In genomic region chr11:101725043-101725442, GRCm38 (mm10) we compare ENCODE assay signal across 28 mouse cellular contexts. TPM values are rescaled to one million over a fixed set of nuclear protein-coding genes. Genes with fewer than 3 reads are reported as not detected.
DNase-seq lines count a peak whose midpoint lies in the region; ATAC-seq and TF ChIP-seq lines count a peak whose summit lies in the region.
"Had no signal": no experiment of that assay in that cellular context is flagged by ENCODE, and none has a peak within 500 bp of the region (broad histone marks: within the 10 kb centered on the region; RNA-seq: fewer than 3 reads in every experiment).

No protein-coding gene starts in this region.

- H3K4me2 ChIP-seq in forebrain, embryonic 15.5 days (replicated peaks), result no peak overlapping the region
- H3K4me2 ChIP-seq: embryonic facial prominence, embryonic 12.5 days; forebrain, embryonic 13.5 days; heart, embryonic 12.5 days; heart, embryonic 15.5 days; hindbrain, embryonic 13.5 days; intestine, embryonic 15.5 days had no signal

- DNase-seq in forebrain, embryonic 10.5 days (ENCODE audit: extremely low spot score, low spot score), result no peak
- peak; percentile 58 for DNase-seq in 3T3-L1 (ENCODE audit: low read depth, low spot score)
- no peak for DNase-seq in MEL (ENCODE audit: low read depth, low spot score)
- DNase-seq in brain, adult 2 months (ENCODE audit: low read depth, low spot score), result peak; percentile 13
- no peak for DNase-seq in frontal cortex, postnatal 10 days (ENCODE audit: low spot score in 2 of 2)
- DNase-seq in T-cell, adult 2 months (ENCODE audit: low spot score), result no peak
- DNase-seq: adrenal gland, postnatal 10 days; adrenal gland, postnatal 36 days; cerebellum, adult 18-20 months; cerebellum, adult 9-10 months; cerebellum, postnatal 14 days; forebrain, postnatal 0 days; gastrocnemius, postnatal 25 days; heart, adult 18-20 months; heart, postnatal 10 days; heart, postnatal 36 days; kidney, adult 11 months had no signal

- no peaks in the 10 kb centered on the region for H3K27me3 ChIP-seq in forebrain, embryonic 15.5 days
- no peaks in the 10 kb centered on the region for H3K27me3 ChIP-seq in forebrain, embryonic 10.5 days (ENCODE audit: poor library complexity, severe bottlenecking)
- H3K27me3 ChIP-seq in MEL (ENCODE audit: control insufficient read depth in 1 of 2, insufficient read depth in 2 of 2, low read length in 2 of 2), result peaks cover 15 to 22% of the 10 kb centered on the region in 2 experiments
- H3K27me3 ChIP-seq: embryonic facial prominence, embryonic 12.5 days; forebrain, embryonic 13.5 days; heart, embryonic 12.5 days; heart, embryonic 15.5 days; hindbrain, embryonic 13.5 days; intestine, embryonic 15.5 days had no signal

- H3K9ac ChIP-seq in forebrain, embryonic 15.5 days (replicated peaks), result no peak overlapping the region
- H3K9ac ChIP-seq in MEL (ENCODE audit: control insufficient read depth, low read depth, low read length, poor library complexity, severe bottlenecking), result no peak overlapping the region
- H3K9ac ChIP-seq: embryonic facial prominence, embryonic 12.5 days; forebrain, embryonic 13.5 days; forebrain, postnatal 0 days; heart, embryonic 12.5 days; heart, embryonic 15.5 days; hindbrain, embryonic 13.5 days; intestine, embryonic 15.5 days had no signal

- WGBS in forebrain, embryonic 15.5 days, result 69% methylated on average over 8 of the region's 8 CpGs
- 84% methylated on average over 8 of the region's 8 CpGs for WGBS in forebrain, embryonic 10.5 days

- ATAC-seq in forebrain, embryonic 15.5 days (replicated peaks), result no peak
- ATAC-seq: activated CD4-positive, CD25-positive, alpha-beta regulatory T cell, adult 4 months; forebrain, embryonic 13.5 days; forebrain, postnatal 0 days; hindbrain, embryonic 16.5 days; intestine, embryonic 15.5 days had no signal

- TF ChIP-seq EP300 in MEL (IDR thresholded peaks at IDR 0.05; ENCODE audit: low read depth in 1 of 2, low read length in 2 of 2), result no peak

- peaks cover 18% of the 10 kb centered on the region for H3K4me1 ChIP-seq in forebrain, embryonic 15.5 days
- H3K4me1 ChIP-seq in forebrain, embryonic 10.5 days, result peaks cover 9% of the 10 kb centered on the region
- no peaks in the 10 kb centered on the region for H3K4me1 ChIP-seq in MEL (ENCODE audit: control insufficient read depth in 1 of 2, insufficient read depth in 2 of 2, low read length in 2 of 2)
- H3K4me1 ChIP-seq: embryonic facial prominence, embryonic 12.5 days; heart, embryonic 12.5 days; heart, embryonic 15.5 days; intestine, embryonic 15.5 days had no signal

- no peak for TF ChIP-seq POLR2A in MEL (IDR thresholded peaks at IDR 0.05; ENCODE audit: control insufficient read depth in 1 of 2, insufficient read depth in 1 of 2, low read depth in 1 of 2, low read length in 2 of 2, poor library complexity in 1 of 2)

- TF ChIP-seq RAD21 in MEL (IDR thresholded peaks at IDR 0.05; ENCODE audit: low read depth, low read length), result no peak

- H3K79me2 ChIP-seq in MEL (ENCODE audit: control insufficient read depth, insufficient read depth, low read length, poor library complexity), result no peaks in the 10 kb centered on the region

- H3K36me3 ChIP-seq in forebrain, embryonic 15.5 days, result no peaks in the 10 kb centered on the region
- no peaks in the 10 kb centered on the region for H3K36me3 ChIP-seq in forebrain, embryonic 10.5 days (replicated peaks)
- no peaks in the 10 kb centered on the region for H3K36me3 ChIP-seq in MEL (ENCODE audit: control insufficient read depth in 1 of 2, insufficient read depth in 2 of 2, low read length in 2 of 2)
- H3K36me3 ChIP-seq: embryonic facial prominence, embryonic 12.5 days; heart, embryonic 12.5 days; heart, embryonic 15.5 days; hindbrain, embryonic 10.5 days; hindbrain, embryonic 13.5 days; intestine, embryonic 15.5 days had no signal

- no peak for TF ChIP-seq CTCF in MEL (IDR thresholded peaks at IDR 0.05 in 2 of 3, conservative IDR thresholded peaks at IDR 0.05 in 1 of 3; ENCODE audit: control insufficient read depth in 1 of 3, insufficient read depth in 1 of 3, low read depth in 2 of 3, low read length in 3 of 3, poor library complexity in 1 of 3, severe bottlenecking in 1 of 3)

- no peaks in the 10 kb centered on the region for H3K9me3 ChIP-seq in forebrain, embryonic 15.5 days
- H3K9me3 ChIP-seq in forebrain, embryonic 10.5 days, result no peaks in the 10 kb centered on the region
- H3K9me3 ChIP-seq in MEL (replicated peaks; ENCODE audit: insufficient read depth, low read length), result no peaks in the 10 kb centered on the region
- H3K9me3 ChIP-seq: embryonic facial prominence, embryonic 12.5 days; forebrain, embryonic 13.5 days; heart, embryonic 12.5 days; heart, embryonic 15.5 days; hindbrain, embryonic 10.5 days; hindbrain, embryonic 13.5 days; intestine, embryonic 15.5 days had no signal

- H3K4me3 ChIP-seq in forebrain, embryonic 15.5 days, result no peak overlapping the region
- H3K4me3 ChIP-seq in forebrain, embryonic 10.5 days, result no peak overlapping the region
- H3K4me3 ChIP-seq in MEL (ENCODE audit: control insufficient read depth in 1 of 2, insufficient read depth in 1 of 2, low read depth in 2 of 2, low read length in 2 of 2), result no peak overlapping the region
- H3K4me3 ChIP-seq: embryonic facial prominence, embryonic 12.5 days; erythroblast, embryonic 14.5 days; forebrain, embryonic 13.5 days; heart, embryonic 12.5 days; heart, embryonic 15.5 days; hindbrain, embryonic 10.5 days; hindbrain, embryonic 13.5 days; intestine, embryonic 15.5 days had no signal

- H3K27ac ChIP-seq in forebrain, embryonic 15.5 days (replicated peaks), result 0 out of 2 replicates have a peak overlapping the region, but pooled peaks have one; percentile 0
- no peak overlapping the region for H3K27ac ChIP-seq in forebrain, embryonic 10.5 days
- no peak overlapping the region for H3K27ac ChIP-seq in MEL (ENCODE audit: control insufficient read depth, low read depth, low read length)
- H3K27ac ChIP-seq: embryonic facial prominence, embryonic 12.5 days; forebrain, embryonic 13.5 days; heart, embryonic 15.5 days; hindbrain, embryonic 10.5 days; hindbrain, embryonic 13.5 days; intestine, embryonic 15.5 days had no signal

TF ChIP-seq in MEL, 35 proteins besides CTCF, POLR2A, EP300 and RAD21:
- TF ChIP-seq NRF1 (IDR thresholded peaks at IDR 0.05; ENCODE audit: insufficient read depth, low read depth, low read length, poor library complexity, severe bottlenecking) (no peak), ZNF384 (IDR thresholded peaks at IDR 0.05; ENCODE audit: low read depth, low read length) (0 out of 2 replicates have a peak, but pooled peaks have one; percentile 34)
TF ChIP-seq in MEL: peak in this region for 1.

RNA-seq across cellular contexts. Expression of gene Dhx8, which starts 7.7 kb away (rescaled TPM):
- 39.3 and 40.0 TPM in 2 replicates for polyA plus RNA-seq in forebrain, embryonic 15.5 days (2015; fragmentation: Nextera tagmentation; extraction: Ambion mirVana)
- 44.7 and 51.2 TPM in 2 replicates for polyA plus RNA-seq in forebrain, embryonic 10.5 days (2016; fragmentation: Nextera tagmentation; extraction: Ambion mirVana)
- total RNA-seq in MEL (2012; rRNA removed), result 33.1 and 34.3 TPM in 2 replicates
- polyA plus RNA-seq in MEL (2012; ENCODE audit: insufficient read depth in 1 of 2, insufficient read length in 2 of 2, low read depth in 1 of 2, low replicate concordance in 2 of 2, missing spikeins in 1 of 2), result 10 to 100 TPM in 1 of 2 experiments, not detected in 1; 44.7 TPM

RNA-seq across cellular contexts. Expression of gene Arl4d, which starts 59.7 kb away (rescaled TPM):
- 45.8 TPM in 2 replicates for polyA plus RNA-seq in forebrain, embryonic 15.5 days (2015; fragmentation: Nextera tagmentation; extraction: Ambion mirVana)
- 2.4 and 3.1 TPM in 2 replicates for polyA plus RNA-seq in forebrain, embryonic 10.5 days (2016; fragmentation: Nextera tagmentation; extraction: Ambion mirVana)
- total RNA-seq in MEL (2012; rRNA removed), result 0.23 and 0.33 TPM in 2 replicates
- under 1 TPM in 1 of 2 experiments, not detected in 1; 0.17 TPM for polyA plus RNA-seq in MEL (2012; ENCODE audit: insufficient read depth in 1 of 2, insufficient read length in 2 of 2, low read depth in 1 of 2, low replicate concordance in 2 of 2, missing spikeins in 1 of 2)

Comparison
In these comparisons a context has a peak if more than half of its experiments do, and no peak if none do; other contexts are left out.
1. RNA of gene Arl4d, which starts 59.7 kb away (polyA plus RNA-seq): 45.8 TPM in forebrain, embryonic 15.5 days; 2.4 to 3.1 TPM in forebrain, embryonic 10.5 days and 0.17 TPM in MEL; every median in the first group is over 10 times any median in the second.
2. DNase-seq: peak in 3T3-L1 (single experiment) and brain, adult 2 months (single experiment); none in forebrain, embryonic 10.5 days (single experiment), MEL (single experiment), frontal cortex, postnatal 10 days (0 of 2) and T-cell, adult 2 months (single experiment).